19 mouse cellular contexts compared by ENCODE assay signal in genomic region chr16:52056164-52056563, GRCm38 (mm10). TPM values are rescaled to one million over a fixed set of nuclear protein-coding genes. Genes with fewer than 3 reads are reported as not detected.
DNase-seq lines count a peak whose midpoint lies in the region; ATAC-seq and TF ChIP-seq lines count a peak whose summit lies in the region.
"Had no signal": no experiment of that assay in that cellular context is flagged by ENCODE, and none has a peak within 500 bp of the region (broad histone marks: within the 10 kb centered on the region; RNA-seq: fewer than 3 reads in every experiment).

No protein-coding gene starts in this region.

- no peak for ATAC-seq in liver, postnatal 0 days
- no peak for ATAC-seq in liver, embryonic 12.5 days
- ATAC-seq in heart, embryonic 16.5 days (replicated peaks; ENCODE audit: extremely low read depth, insufficient read depth, low FRiP score), result no peak
- ATAC-seq: forebrain, embryonic 15.5 days had no signal

- WGBS in liver, postnatal 0 days (ENCODE audit: insufficient replicate concordance), result 19% methylated on average over 4 of the region's 4 CpGs
- 36% methylated on average over 4 of the region's 4 CpGs for WGBS in liver, embryonic 12.5 days (ENCODE audit: insufficient replicate concordance)
- 46% methylated on average over 4 of the region's 4 CpGs for WGBS in heart, embryonic 16.5 days

- no peaks in the 10 kb centered on the region for H3K27me3 ChIP-seq in liver, postnatal 0 days (ENCODE audit: insufficient read depth, low read length)
- H3K27me3 ChIP-seq in liver, embryonic 12.5 days (replicated peaks), result no peaks in the 10 kb centered on the region
- no peaks in the 10 kb centered on the region for H3K27me3 ChIP-seq in heart, embryonic 16.5 days (ENCODE audit: control insufficient read depth, insufficient read depth, low read length)
- H3K27me3 ChIP-seq: forebrain, embryonic 15.5 days; hindbrain, embryonic 13.5 days; lung, embryonic 15.5 days; neural tube, embryonic 13.5 days had no signal

- TF ChIP-seq CTCF in gastrocnemius, adult 2 months (IDR thresholded peaks at IDR 0.05), result no peak
- no peak for TF ChIP-seq CTCF in liver, postnatal 0 days (IDR thresholded peaks at IDR 0.05; ENCODE audit: low read depth)

- H3K9me3 ChIP-seq in liver, postnatal 0 days (ENCODE audit: low read length), result no peaks in the 10 kb centered on the region
- no peaks in the 10 kb centered on the region for H3K9me3 ChIP-seq in liver, embryonic 12.5 days (replicated peaks)
- H3K9me3 ChIP-seq in heart, embryonic 16.5 days (replicated peaks; ENCODE audit: control insufficient read depth, low read length), result no peaks in the 10 kb centered on the region
- H3K9me3 ChIP-seq: forebrain, embryonic 15.5 days; hindbrain, embryonic 13.5 days; limb, embryonic 10.5 days; lung, embryonic 15.5 days; neural tube, embryonic 13.5 days had no signal

- intact Hi-C loops in gastrocnemius, adult 2 months (cut with DNase I), result no loop called here

- H3K4me2 ChIP-seq in liver, postnatal 0 days (ENCODE audit: low read depth, low read length), result no peak overlapping the region
- H3K4me2 ChIP-seq in liver, embryonic 12.5 days, result no peak overlapping the region
- H3K4me2 ChIP-seq in heart, embryonic 16.5 days (ENCODE audit: low read depth, low read length), result peak overlapping the region; percentile 30
- H3K4me2 ChIP-seq: forebrain, embryonic 15.5 days; hindbrain, embryonic 13.5 days; lung, embryonic 15.5 days; neural tube, embryonic 13.5 days had no signal

- H3K9ac ChIP-seq in liver, postnatal 0 days (replicated peaks), result 0 out of 2 replicates have a peak overlapping the region, but pooled peaks have one; percentile 3
- no peak overlapping the region for H3K9ac ChIP-seq in liver, embryonic 12.5 days
- H3K9ac ChIP-seq in heart, embryonic 16.5 days (ENCODE audit: low read length), result peak overlapping the region; percentile 38; the same call in 1 of the 2 replicates
- H3K9ac ChIP-seq: forebrain, embryonic 15.5 days; hindbrain, embryonic 13.5 days; lung, embryonic 15.5 days; neural tube, embryonic 13.5 days had no signal

- peak; percentile 55; the same call in 1 of the 2 replicates for TF ChIP-seq EP300 in liver, postnatal 0 days (IDR thresholded peaks at IDR 0.05; ENCODE audit: low read depth)

- H3K27ac ChIP-seq in gastrocnemius, adult 2 months, result peak overlapping the region; percentile 56; the same call in 1 of the 2 replicates
- H3K27ac ChIP-seq in liver, postnatal 0 days (ENCODE audit: low read depth), result peak overlapping the region; percentile 18; the same call in 1 of the 2 replicates
- no peak overlapping the region for H3K27ac ChIP-seq in liver, embryonic 12.5 days
- peak overlapping the region; percentile 64; the same call in 1 of the 2 replicates for H3K27ac ChIP-seq in heart, embryonic 16.5 days (ENCODE audit: low read length)
- H3K27ac ChIP-seq: forebrain, embryonic 15.5 days; hindbrain, embryonic 13.5 days; limb, embryonic 10.5 days; lung, embryonic 15.5 days; neural tube, embryonic 13.5 days had no signal

- no peak overlapping the region for H3K4me3 ChIP-seq in gastrocnemius, adult 2 months
- H3K4me3 ChIP-seq in liver, postnatal 0 days (ENCODE audit: low read depth, low read length), result no peak overlapping the region
- H3K4me3 ChIP-seq in liver, embryonic 12.5 days, result no peak overlapping the region
- no peak overlapping the region for H3K4me3 ChIP-seq in heart, embryonic 16.5 days (ENCODE audit: low read length)
- H3K4me3 ChIP-seq: forebrain, embryonic 15.5 days; hindbrain, embryonic 13.5 days; limb, embryonic 10.5 days; lung, embryonic 15.5 days; neural tube, embryonic 13.5 days had no signal

- H3K36me3 ChIP-seq in liver, postnatal 0 days (replicated peaks; ENCODE audit: insufficient read depth, low read length), result 0 out of 2 replicates have a peak, but pooled peaks cover 1% of the 10 kb centered on the region
- no peaks in the 10 kb centered on the region for H3K36me3 ChIP-seq in liver, embryonic 12.5 days
- H3K36me3 ChIP-seq in heart, embryonic 16.5 days (ENCODE audit: control insufficient read depth, insufficient read depth), result 0 out of 2 replicates have a peak, but pooled peaks cover 6% of the 10 kb centered on the region
- H3K36me3 ChIP-seq: hindbrain, embryonic 13.5 days; lung, embryonic 15.5 days had no signal

- peaks cover 38% of the 10 kb centered on the region for H3K4me1 ChIP-seq in liver, postnatal 0 days (ENCODE audit: insufficient read depth)
- H3K4me1 ChIP-seq in liver, embryonic 12.5 days, result peaks cover 49% of the 10 kb centered on the region
- peaks cover 58% of the 10 kb centered on the region for H3K4me1 ChIP-seq in heart, embryonic 16.5 days (ENCODE audit: control insufficient read depth, insufficient read depth, low read length)

- DNase-seq in gastrocnemius, adult 2 months, result no peak
- DNase-seq in gastrocnemius, postnatal 10 days, result no peak
- no peak for DNase-seq in liver, postnatal 0 days
- peak; percentile 41 for DNase-seq in 416B (ENCODE audit: low read depth)
- no peak for DNase-seq in frontal cortex, postnatal 36 days (ENCODE audit: low spot score in 2 of 2)
- no peak for DNase-seq in kidney, postnatal 10 days
- DNase-seq: adrenal gland, postnatal 36 days; cerebellum, adult 11-12 months; gastrocnemius, postnatal 14 days; kidney, adult 9 months; midbrain, embryonic 14.5 days; retina, postnatal 1 day had no signal

RNA-seq across cellular contexts. Expression of gene Cblb, which starts 25.1 kb away (rescaled TPM):
- total RNA-seq in gastrocnemius, adult 2 months (2021), result 10 to 100 TPM; 15.1 to 16.2 TPM
- 10 to 100 TPM; 16.2 to 19.4 TPM for total RNA-seq in gastrocnemius, postnatal 10 days (2021)
- 2.0 and 2.1 TPM in 2 replicates for polyA plus RNA-seq in liver, postnatal 0 days (2015; fragmentation: Nextera tagmentation; extraction: Ambion mirVana)
- polyA plus RNA-seq in liver, embryonic 12.5 days (2016; fragmentation: Nextera tagmentation; extraction: Ambion mirVana), result 3.4 and 3.7 TPM in 2 replicates
- 10.5 and 12.0 TPM in 2 replicates for polyA plus RNA-seq in heart, embryonic 16.5 days (2015; fragmentation: Nextera tagmentation; extraction: Ambion mirVana)
